9 mouse cellular contexts compared by ENCODE assay signal in the genomic region with DNA sequence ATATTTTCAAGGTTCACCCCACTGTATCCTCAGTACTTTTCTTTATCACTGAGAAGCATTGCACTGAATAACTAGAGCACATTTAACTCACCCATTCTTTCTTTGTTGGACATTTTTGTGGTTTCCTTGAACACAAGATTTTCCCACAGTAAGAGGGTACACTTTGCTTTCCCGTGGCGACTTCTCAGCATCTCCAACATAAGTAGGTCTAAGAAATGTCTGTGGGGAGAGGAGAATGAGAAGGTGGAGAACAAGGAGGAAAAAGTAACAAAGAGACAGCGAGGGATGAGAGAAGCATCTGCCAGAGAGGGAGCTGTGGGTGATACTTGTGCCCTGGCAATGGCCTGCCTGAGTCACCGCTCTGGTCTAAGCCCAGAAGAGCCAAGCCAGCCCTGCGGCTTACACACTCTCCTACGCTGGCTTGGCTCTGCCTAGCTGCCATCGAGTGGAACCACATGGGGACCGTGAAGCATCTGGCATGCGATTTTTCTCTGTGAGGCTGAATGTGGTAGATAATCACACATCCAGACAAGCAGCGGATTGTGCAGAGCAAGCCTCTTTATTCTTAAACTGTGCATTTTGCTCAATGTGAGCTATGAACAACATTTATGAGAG.
DNase-seq lines count a peak whose midpoint lies in the region; ATAC-seq lines count a peak whose summit lies in the region.
"Had no signal": no experiment of that assay in that cellular context is flagged by ENCODE, and none has a peak within 500 bp of the region (broad histone marks: within the 10 kb centered on the region; RNA-seq: fewer than 3 reads in every experiment).

No protein-coding gene starts in this region.

- H3K9ac ChIP-seq in forebrain, embryonic 14.5 days (ENCODE audit: low read length): no peak overlapping the region
- no peak overlapping the region for H3K9ac ChIP-seq in forebrain, embryonic 12.5 days
- H3K9ac ChIP-seq: liver, embryonic 13.5 days had no signal

- H3K4me2 ChIP-seq in forebrain, embryonic 14.5 days (ENCODE audit: low read length): no peak overlapping the region
- no peak overlapping the region for H3K4me2 ChIP-seq in forebrain, embryonic 12.5 days
- H3K4me2 ChIP-seq: liver, embryonic 13.5 days had no signal

- no peaks in the 10 kb centered on the region for H3K4me1 ChIP-seq in forebrain, embryonic 14.5 days (ENCODE audit: control insufficient read depth, insufficient read depth, low read length)
- H3K4me1 ChIP-seq in forebrain, embryonic 12.5 days: no peaks in the 10 kb centered on the region
- H3K4me1 ChIP-seq: liver, embryonic 13.5 days had no signal

- DNase-seq in forebrain, embryonic 14.5 days (ENCODE audit: low spot score): peak; percentile 33
- peak; percentile 94 for DNase-seq in Muller cell, postnatal 12 days (ENCODE audit: inconsistent ontology term)
- peak; percentile 38 to 40 for DNase-seq in frontal cortex, postnatal 10 days (ENCODE audit: low spot score in 2 of 2)
- DNase-seq in left cerebral cortex, adult 8-10 months (ENCODE audit: low spot score in 2 of 2): peak; percentile 26 to 88
- peak; percentile 80 for DNase-seq in right cerebral cortex, postnatal 25 days
- no peak for DNase-seq in liver
- DNase-seq in T-cell, adult 2 months (ENCODE audit: low spot score): no peak
- DNase-seq: liver, embryonic 13.5 days had no signal

- no peak for ATAC-seq in forebrain, embryonic 14.5 days
- ATAC-seq in forebrain, embryonic 12.5 days (ENCODE audit: low FRiP score): no peak

- 78% methylated on average over 10 of the region's 10 CpGs for WGBS in forebrain, embryonic 14.5 days
- 84% methylated on average over 10 of the region's 10 CpGs for WGBS in forebrain, embryonic 12.5 days

- H3K27me3 ChIP-seq in forebrain, embryonic 14.5 days (replicated peaks; ENCODE audit: control insufficient read depth, insufficient read depth, low read length): no peaks in the 10 kb centered on the region
- H3K27me3 ChIP-seq in forebrain, embryonic 12.5 days: no peaks in the 10 kb centered on the region
- H3K27me3 ChIP-seq: liver, embryonic 13.5 days had no signal

- H3K9me3 ChIP-seq in forebrain, embryonic 14.5 days (replicated peaks; ENCODE audit: control insufficient read depth, low read length): no peaks in the 10 kb centered on the region
- H3K9me3 ChIP-seq in forebrain, embryonic 12.5 days: no peaks in the 10 kb centered on the region
- H3K9me3 ChIP-seq: liver, embryonic 13.5 days had no signal

- no peak overlapping the region for H3K27ac ChIP-seq in forebrain, embryonic 14.5 days (ENCODE audit: low read depth, low read length)
- no peak overlapping the region for H3K27ac ChIP-seq in forebrain, embryonic 12.5 days
- H3K27ac ChIP-seq: liver, embryonic 13.5 days had no signal

- H3K4me3 ChIP-seq in forebrain, embryonic 14.5 days (ENCODE audit: low read depth, low read length): no peak overlapping the region
- H3K4me3 ChIP-seq in forebrain, embryonic 12.5 days (replicated peaks): no peak overlapping the region
- H3K4me3 ChIP-seq: liver, embryonic 13.5 days had no signal

- H3K36me3 ChIP-seq in forebrain, embryonic 14.5 days (ENCODE audit: control insufficient read depth, insufficient read depth, low read length): no peaks in the 10 kb centered on the region
- no peaks in the 10 kb centered on the region for H3K36me3 ChIP-seq in forebrain, embryonic 12.5 days (replicated peaks)
- H3K36me3 ChIP-seq: liver, embryonic 13.5 days had no signal

Comparison
In these comparisons a context has a peak if more than half of its experiments do, and no peak if none do; other contexts are left out.
1. DNase-seq: peak in forebrain, embryonic 14.5 days (single experiment), Muller cell, postnatal 12 days (single experiment), frontal cortex, postnatal 10 days (2 of 2), left cerebral cortex, adult 8-10 months (2 of 2) and right cerebral cortex, postnatal 25 days (single experiment); none in liver (single experiment) and T-cell, adult 2 months (single experiment).